Mouse (Mus musculus) cerebellum, adult 2 months (tissue): ENCODE measurements around the gene Abat.

Experiments
- CTCF ChIP-seq: fragments of 200-500 bp; IDR thresholded peaks from 2 replicates; pipeline ENCODE4 v1.5.1; 2011; ENCODE audit warnings: low read depth, mild to moderate bottlenecking, control low read depth, low read length, moderate library complexity, borderline replicate concordance; ENCODE audit not compliant: insufficient read depth
- POLR2A ChIP-seq: fragments of 200-500 bp; IDR thresholded peaks from 2 replicates; pipeline ENCODE4 v1.6.1; 2011; ENCODE audit warnings: low read length, control low read depth, borderline replicate concordance; ENCODE audit not compliant: insufficient read depth

DNA sequence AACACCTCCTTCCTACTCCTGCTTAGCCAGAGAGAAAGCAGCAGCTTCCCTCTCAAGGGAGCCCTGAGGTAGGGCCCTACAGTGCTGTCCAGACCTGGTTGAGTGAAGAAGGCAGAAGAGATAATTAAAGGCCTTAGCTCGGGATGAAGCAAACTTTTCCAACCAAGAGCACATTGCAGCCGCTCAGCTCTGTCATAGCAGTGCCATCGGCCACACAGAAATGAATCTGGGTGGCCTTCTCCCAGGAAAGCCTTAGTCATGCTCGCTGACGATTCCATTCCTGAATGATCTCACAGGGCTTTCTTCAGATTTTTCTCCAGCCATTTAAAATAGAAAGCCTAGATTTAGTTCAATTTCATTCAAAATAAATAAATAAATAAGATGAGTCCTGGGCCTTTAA, 3.3 kb upstream of the Abat start:
- TF ChIP-seq CTCF: no peak
- no peak for TF ChIP-seq POLR2A
